Mouse (Mus musculus) lung, embryonic 15.5 days (tissue): ENCODE measurements around the gene Rplp2. TPM values are rescaled to one million over a fixed set of nuclear protein-coding genes. Genes with fewer than 3 reads are reported as not detected.
"Not testable (repeated sequence)": the region's sequence is repeated elsewhere in the genome, so short reads cannot be mapped to it uniquely, and the experiment has no call there.

Experiments
- ATAC-seq: fragments of 200-750 bp; cut with Nextera tagmentation; 2 replicates; pipeline ENCODE4 v1.8.0; 2017; ENCODE audit warnings: moderate number of reproducible peaks, borderline replicate concordance; ENCODE audit not compliant: low FRiP score, low TSS enrichment; ENCODE audit errors: extremely low read depth
- H3K27ac ChIP-seq: fragments of 300-500 bp; sonication (generic); 2 replicates; pipeline ENCODE4 v1.5.1; 2015; ENCODE audit warnings: moderate library complexity, mild to moderate bottlenecking, inconsistent platforms
- H3K27me3 ChIP-seq: fragments of 300-500 bp; sonication (generic); 2 replicates; pipeline ENCODE4 v1.6.1; 2015; ENCODE audit warnings: inconsistent platforms
- H3K36me3 ChIP-seq: fragments of 300-500 bp; sonication (generic); 2 replicates; pipeline ENCODE4 v1.6.1; 2015; ENCODE audit warnings: inconsistent platforms
- H3K4me1 ChIP-seq: fragments of 300-500 bp; sonication (generic); 2 replicates; pipeline ENCODE4 v1.6.1; 2015; ENCODE audit warnings: inconsistent platforms
- H3K4me2 ChIP-seq: fragments of 300-500 bp; sonication (generic); 2 replicates; pipeline ENCODE4 v1.6.1; 2015; ENCODE audit warnings: inconsistent platforms, mild to moderate bottlenecking, moderate library complexity
- H3K4me3 ChIP-seq: fragments of 300-500 bp; sonication (generic); 2 replicates; pipeline ENCODE4 v1.5.1; 2015; ENCODE audit warnings: mild to moderate bottlenecking, inconsistent platforms
- H3K9ac ChIP-seq: fragments of 300-500 bp; sonication (generic); 2 replicates; pipeline ENCODE4 v1.6.1; 2015; ENCODE audit warnings: inconsistent platforms
- H3K9me3 ChIP-seq: fragments of 300-500 bp; sonication (generic); 2 replicates; pipeline ENCODE4 v1.6.1; 2016; ENCODE audit warnings: inconsistent platforms
- WGBS: fragments of 180-500 bp; shearing (Covaris S2); methylation state at CpG from one replicate; pipeline ENCODE4 v1.1.7; 2015; 5-methylcytosine and 5-hydroxymethylcytosine counted together
- polyA plus RNA-seq: library from polyadenylated mRNA; unstranded; fragments of >200 nt; fragmentation: Nextera tagmentation; extraction: Ambion mirVana; gene quantifications from 2 replicates; pipeline ENCODE4 v1.2.1, GENCODE M21; 2015

The Rplp2 gene
- polyA plus RNA-seq, 1 experiment from 2014 or later, result 1,155 TPM

- Histone ChIP-seq H3K4me3 (no peak overlapping the region), H3K27me3 (no peaks in the 10 kb centered on the region), H3K4me2 (no peak overlapping the region), H3K9me3 (no peaks in the 10 kb centered on the region), H3K4me1 (peaks cover 60% of the 10 kb centered on the region), H3K36me3 (peaks cover 19% of the 10 kb centered on the region), H3K27ac (no peak overlapping the region), H3K9ac (no peak overlapping the region)
- no peak for ATAC-seq
- WGBS, result 94% methylated on average over 10 of the region's 10 CpGs
These were observed 8.0 kb upstream of the Rplp2 start for GRCm38 (mm10) chr7:141439140-141439679.

- Histone ChIP-seq H3K36me3 (peaks cover 19% of the 10 kb centered on the region), H3K9ac (no peak overlapping the region), H3K4me1 (peaks cover 56% of the 10 kb centered on the region), H3K4me2 (no peak overlapping the region), H3K9me3 (no peaks in the 10 kb centered on the region), H3K4me3 (no peak overlapping the region), H3K27ac (no peak overlapping the region), H3K27me3 (no peaks in the 10 kb centered on the region)
- WGBS, result 91% methylated on average over 11 of the region's 11 CpGs
- ATAC-seq, result no peak
These were observed 7.4 kb upstream of the Rplp2 start for GRCm38 (mm10) chr7:141439811-141440210.

DNA sequence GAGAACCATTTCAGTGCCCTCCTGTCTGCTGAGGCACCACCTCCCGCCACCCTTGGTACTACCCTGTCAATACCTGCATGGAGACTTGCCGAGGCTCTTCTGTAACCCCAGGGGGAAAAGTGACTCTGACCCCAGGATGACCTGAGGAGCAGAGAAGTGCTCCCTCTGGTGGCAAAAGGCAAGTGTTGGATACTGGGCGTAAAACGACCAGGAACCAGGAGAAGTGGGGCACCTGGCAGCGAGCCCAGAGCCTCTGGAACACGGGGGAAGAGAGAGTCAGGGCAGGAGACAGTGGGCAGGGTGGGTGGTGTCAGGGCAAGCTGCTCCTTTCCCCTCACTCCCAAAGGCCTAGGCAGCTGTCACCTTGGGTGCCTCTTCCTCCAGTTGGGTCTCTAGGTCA is 6.6 kb upstream of the Rplp2 start:
- Histone ChIP-seq H3K4me1 (peaks cover 50% of the 10 kb centered on the region), H3K36me3 (peaks cover 19% of the 10 kb centered on the region)
- WGBS, result 28% methylated on average over 6 of the region's 6 CpGs

GRCm38 (mm10) chr7:141441460-141441859 is 5.7 kb upstream of the Rplp2 start:
- Histone ChIP-seq H3K4me1 (peaks cover 44% of the 10 kb centered on the region), H3K27ac (no peak overlapping the region), H3K4me3 (no peak overlapping the region), H3K4me2 (0 out of 2 replicates have a peak overlapping the region, but pooled peaks have one; percentile 95), H3K9ac (no peak overlapping the region), H3K9me3 (no peaks in the 10 kb centered on the region), H3K27me3 (no peaks in the 10 kb centered on the region), H3K36me3 (peaks cover 19% of the 10 kb centered on the region)
- 92% methylated on average over 9 of the region's 9 CpGs for WGBS
- ATAC-seq, result no peak

More for the DNA sequence above, 6.6 kb upstream of the Rplp2 start:
- Histone ChIP-seq H3K27me3 (no peaks in the 10 kb centered on the region), H3K4me2 (no peak overlapping the region), H3K27ac (no peak overlapping the region), H3K9me3 (no peaks in the 10 kb centered on the region), H3K9ac (no peak overlapping the region; the same call in 1 of the 2 replicates), H3K4me3 (no peak overlapping the region)
- ATAC-seq, result no peak

GRCm38 (mm10) chr7:141442199-141442598 is 5.0 kb upstream of the Rplp2 start:
- Histone ChIP-seq H3K27me3 (no peaks in the 10 kb centered on the region), H3K4me3 (peak overlapping the region; percentile 51), H3K27ac (no peak overlapping the region), H3K4me2 (peak overlapping the region; percentile 95), H3K36me3 (peaks cover 19% of the 10 kb centered on the region), H3K4me1 (peaks cover 44% of the 10 kb centered on the region), H3K9ac (peak overlapping the region; percentile 68), H3K9me3 (no peaks in the 10 kb centered on the region)
- 85% methylated on average over 13 of the region's 13 CpGs for WGBS
- ATAC-seq, result no peak

- Histone ChIP-seq H3K9ac (peak overlapping the region; percentile 68), H3K27ac (peak overlapping the region; percentile 73), H3K4me1 (peaks cover 43% of the 10 kb centered on the region), H3K36me3 (peaks cover 17% of the 10 kb centered on the region), H3K9me3 (no peaks in the 10 kb centered on the region), H3K4me2 (peak overlapping the region; percentile 95), H3K4me3 (peak overlapping the region; percentile 51), H3K27me3 (no peaks in the 10 kb centered on the region)
- WGBS, result 10% methylated on average over 12 of the region's 12 CpGs
- ATAC-seq, result no peak
These were observed 3.9 kb upstream of the Rplp2 start for GRCm38 (mm10) chr7:141443081-141443821.

DNA sequence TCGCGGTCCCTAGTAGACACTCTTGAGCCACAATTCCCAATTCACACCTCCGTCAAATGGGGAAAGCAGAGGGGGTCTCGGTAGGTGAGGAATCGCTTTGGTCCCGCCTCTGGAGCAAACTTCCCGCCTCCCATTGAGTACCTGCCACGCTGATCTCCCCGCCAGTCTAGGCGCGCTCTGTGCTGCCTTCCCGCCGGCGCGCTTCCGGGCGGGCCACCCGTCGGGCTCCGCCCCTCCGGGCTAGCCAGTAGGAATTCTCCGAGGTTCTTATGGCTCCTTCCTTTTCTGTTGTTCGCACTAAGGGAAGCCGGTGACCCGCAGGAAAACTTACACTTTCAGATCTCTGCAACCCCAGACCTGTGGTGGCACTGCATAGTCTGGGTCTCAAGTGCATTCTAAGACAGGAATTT is 3.3 kb upstream of the Rplp2 start, which contains the start of gene Pidd1:
TSS of gene Pidd1 (minus strand) at position 198 of the 410 bp plus-strand sequence.
- peaks cover 17% of the 10 kb centered on the region for H3K36me3 ChIP-seq
- WGBS, result 0% methylated on average over 25 of the region's 25 CpGs
- H3K4me2 ChIP-seq, result peak within 1 kb of the TSS; percentile 95
- H3K27me3 ChIP-seq, result no peaks in the 10 kb centered on the region
- peak within 1 kb of the TSS; percentile 68 for H3K9ac ChIP-seq
- peaks cover 48% of the 10 kb centered on the region for H3K4me1 ChIP-seq
- ATAC-seq, result peak; percentile 48; the same call in 1 of the 2 replicates
- H3K9me3 ChIP-seq, result no peaks in the 10 kb centered on the region
- peak within 1 kb of the TSS; percentile 51 for H3K4me3 ChIP-seq
- peak within 1 kb of the TSS; percentile 79 for H3K27ac ChIP-seq

GRCm38 (mm10) chr7:141446374-141446773 is 796 bp upstream of the Rplp2 start:
- Histone ChIP-seq H3K4me1 (peaks cover 48% of the 10 kb centered on the region), H3K36me3 (peaks cover 30% of the 10 kb centered on the region), H3K4me2 (peak overlapping the region; percentile 55; the same call in 1 of the 2 replicates)
- WGBS, result 74% methylated on average over 3 of the region's 3 CpGs
- H3K27ac ChIP-seq, H3K4me3 ChIP-seq, ATAC-seq, H3K9me3 ChIP-seq, H3K27me3 ChIP-seq, H3K9ac ChIP-seq: not testable (repeated sequence)

DNA sequence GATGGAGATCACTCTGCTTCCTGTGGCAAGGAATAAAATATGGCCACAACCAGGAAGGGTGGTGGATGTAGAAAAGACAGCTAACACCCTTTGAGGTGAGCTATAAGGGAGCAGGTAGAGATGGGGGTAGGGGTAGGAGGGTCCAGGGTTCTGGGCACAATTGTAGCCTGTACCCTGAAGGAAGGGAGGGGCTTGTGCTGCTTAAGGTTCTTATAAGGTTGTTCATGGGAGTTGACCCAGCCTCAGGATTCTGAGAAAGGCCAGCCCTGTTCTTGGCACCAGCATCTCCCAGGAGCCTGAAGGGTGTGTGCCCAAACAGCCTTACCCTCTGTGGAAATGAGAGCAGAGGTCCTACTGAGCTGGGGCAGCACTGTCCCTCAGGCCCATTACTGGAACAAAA is 4.8 kb downstream of the Rplp2 start:
- Histone ChIP-seq H3K9me3 (no peaks in the 10 kb centered on the region), H3K4me2 (no peak overlapping the region), H3K4me1 (peaks cover 46% of the 10 kb centered on the region), H3K27ac (no peak overlapping the region), H3K27me3 (no peaks in the 10 kb centered on the region), H3K4me3 (no peak overlapping the region), H3K9ac (no peak overlapping the region), H3K36me3 (peaks cover 40% of the 10 kb centered on the region)
- no peak for ATAC-seq

DNA sequence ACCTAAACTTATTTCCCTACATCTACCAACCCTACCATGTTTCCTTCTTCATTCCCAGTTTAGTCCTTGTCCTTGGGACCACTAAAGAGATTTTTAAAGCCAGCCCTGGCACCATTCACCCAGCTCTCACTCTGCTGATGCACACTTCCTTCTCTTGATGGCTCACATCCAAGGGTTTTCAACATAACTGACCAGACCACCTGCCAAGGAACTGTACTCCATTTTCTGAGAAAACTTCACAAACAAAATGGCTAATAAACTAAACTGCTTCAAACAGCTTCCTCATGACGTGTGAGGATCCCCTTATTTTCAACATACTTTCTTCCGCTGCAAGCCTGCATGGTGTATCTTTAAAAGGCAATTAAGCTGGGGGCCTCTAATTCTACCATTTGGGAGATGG is 6.5 kb downstream of the Rplp2 start:
- Histone ChIP-seq H3K4me2 (no peak overlapping the region), H3K4me1 (peaks cover 40% of the 10 kb centered on the region), H3K36me3 (peaks cover 38% of the 10 kb centered on the region), H3K27ac (no peak overlapping the region), H3K9me3 (no peaks in the 10 kb centered on the region), H3K9ac (no peak overlapping the region), H3K4me3 (no peak overlapping the region), H3K27me3 (no peaks in the 10 kb centered on the region)
- 61% methylated on average over 2 of the region's 2 CpGs for WGBS
- no peak for ATAC-seq

DNA sequence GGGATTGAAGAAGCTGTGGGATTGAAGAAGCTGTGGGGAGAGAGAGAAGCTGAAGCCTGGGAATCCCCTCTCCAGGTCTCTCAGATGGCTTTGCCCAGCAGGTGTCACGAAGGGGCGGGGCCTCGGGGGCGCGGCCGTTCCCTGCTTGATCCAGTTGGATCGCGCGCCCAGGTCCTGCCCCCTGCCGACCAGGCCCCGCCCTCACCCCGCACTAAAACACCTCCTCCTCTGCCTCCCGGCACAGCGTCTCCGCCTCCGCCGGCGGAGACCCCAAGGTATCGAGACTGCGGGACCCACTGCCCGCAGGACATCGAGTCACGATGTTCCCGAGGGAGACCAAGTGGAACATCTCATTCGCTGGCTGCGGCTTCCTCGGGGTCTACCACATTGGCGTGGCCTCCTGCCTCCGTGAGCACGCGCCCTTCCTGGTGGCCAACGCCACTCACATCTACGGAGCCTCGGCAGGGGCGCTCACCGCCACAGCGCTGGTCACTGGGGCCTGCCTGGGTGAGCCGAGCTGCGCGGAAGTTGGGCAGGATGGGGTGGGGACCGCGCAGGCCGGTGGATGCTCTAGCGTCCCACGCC is 7.9 kb downstream of the Rplp2 start, which contains the start of gene Pnpla2:
TSS of gene Pnpla2 (plus strand) at position 232 of the 585 bp plus-strand sequence.
- H3K27me3 ChIP-seq, result peaks cover 6% of the 10 kb centered on the region
- peak within 1 kb of the TSS; percentile 68 for H3K4me3 ChIP-seq

More for the DNA sequence above, 7.9 kb downstream of the Rplp2 start, which contains the start of gene Pnpla2:
- peaks cover 35% of the 10 kb centered on the region for H3K4me1 ChIP-seq
- peak within 1 kb of the TSS; percentile 89 for H3K4me2 ChIP-seq
- H3K36me3 ChIP-seq, result peaks cover 27% of the 10 kb centered on the region
- peak; percentile 79 for ATAC-seq
- under 1% methylated on average over 45 of the region's 45 CpGs for whole genome bisulfite sequencing
- no peaks in the 10 kb centered on the region for H3K9me3 ChIP-seq
- peak within 1 kb of the TSS; percentile 87 for H3K27ac ChIP-seq
- peak within 1 kb of the TSS; percentile 60 for H3K9ac ChIP-seq
